Mouse (Mus musculus) spleen, embryonic (tissue): ENCODE measurements around the gene Sost.

ENCODE experiments used
- CTCF ChIA-PET: fragments of 350-600 bp; sonication (Branson Sonifier 250); formaldehyde crosslinking; loops from one replicate; lab custom pipeline; 2022; lab: Charles Lee

The Sost gene

GRCm38 (mm10) chr11:101952541-101953341, 14.1 kb downstream of the Sost start:
- CTCF ChIA-PET = interaction anchor here (0.6 to 1.8 kb wide), 2 partner anchors 12 to 146 kb away, joined by 4 to 7 read pairs; no protein-coding TSS in a partner anchor

GRCm38 (mm10) chr11:101950021-101950420, 16.8 kb downstream of the Sost start:
- CTCF ChIA-PET = no interaction called here

- CTCF ChIA-PET = interaction anchor here (1.7 kb wide), 1 partner anchor 22 kb away, joined by 5 read pairs; no protein-coding TSS in a partner anchor
Observed at GRCm38 (mm10) chr11:101946525-101946924, 20.3 kb downstream of the Sost start.

GRCm38 (mm10) chr11:101943055-101943454, 23.8 kb downstream of the Sost start:
- CTCF ChIA-PET = interaction anchor here (0.7 kb wide), 1 partner anchor 15 kb away, joined by 3 read pairs; no protein-coding TSS in a partner anchor

- CTCF ChIA-PET = no interaction called here
Observed at GRCm38 (mm10) chr11:101937108-101937507, 29.7 kb downstream of the Sost start.

GRCm38 (mm10) chr11:101936421-101936820, 30.4 kb downstream of the Sost start:
- CTCF ChIA-PET = no interaction called here

GRCm38 (mm10) chr11:101935743-101936142, 31.1 kb downstream of the Sost start:
- CTCF ChIA-PET = no interaction called here

- CTCF ChIA-PET = no interaction called here
Observed at GRCm38 (mm10) chr11:101931978-101932377, 34.8 kb downstream of the Sost start.

- CTCF ChIA-PET = interaction anchor here (0.6 to 1.4 kb wide), 2 partner anchors 15 to 41 kb away, joined by 3 to 5 read pairs; no protein-coding TSS in a partner anchor
Observed at GRCm38 (mm10) chr11:101928030-101928762, 38.6 kb downstream of the Sost start.

- CTCF ChIA-PET = interaction anchor here (0.6 to 1.4 kb wide), 2 partner anchors 16 to 42 kb away, joined by 3 to 5 read pairs; no protein-coding TSS in a partner anchor
Observed at GRCm38 (mm10) chr11:101926951-101927589, 39.7 kb downstream of the Sost start.

- CTCF ChIA-PET = interaction anchor here (0.6 to 2.5 kb wide), 5 partner anchors 9 to 108 kb away, joined by 3 to 11 read pairs (median 3); no protein-coding TSS in a partner anchor
Observed at GRCm38 (mm10) chr11:101925636-101926035, 41.2 kb downstream of the Sost start.

GRCm38 (mm10) chr11:101924441-101924976, 42.3 kb downstream of the Sost start:
- CTCF ChIA-PET = interaction anchor here (0.5 to 2.5 kb wide), 4 partner anchors 10 to 260 kb away, joined by 3 to 11 read pairs (median 6); no protein-coding TSS in a partner anchor

GRCm38 (mm10) chr11:101923988-101924387, 42.8 kb downstream of the Sost start:
- CTCF ChIA-PET = interaction anchor here (1.3 to 2.5 kb wide), 2 partner anchors 10 to 42 kb away, joined by 3 to 11 read pairs; no protein-coding TSS in a partner anchor

- CTCF ChIA-PET = no interaction called here
Observed at GRCm38 (mm10) chr11:101921361-101921952, 45.4 kb downstream of the Sost start.

- CTCF ChIA-PET = interaction anchor here (0.6 to 0.8 kb wide), 3 partner anchors 57 to 304 kb away, joined by 3 to 6 read pairs (median 3); no protein-coding TSS in a partner anchor
Observed at GRCm38 (mm10) chr11:101919660-101920059, 47.2 kb downstream of the Sost start.

GRCm38 (mm10) chr11:101918609-101919008, 48.2 kb downstream of the Sost start:
- CTCF ChIA-PET = no interaction called here

GRCm38 (mm10) chr11:101916772-101917171, 50.0 kb downstream of the Sost start:
- CTCF ChIA-PET = no interaction called here

GRCm38 (mm10) chr11:101913591-101913990, 53.2 kb downstream of the Sost start:
- CTCF ChIA-PET = interaction anchor here (1.4 to 1.5 kb wide), 2 partner anchors 11 to 55 kb away, joined by 3 to 6 read pairs; no protein-coding TSS in a partner anchor
